Mouse (Mus musculus) forebrain, embryonic 16.5 days (tissue): Measurements from ENCODE around the gene Upk3bl. TPM values are rescaled to one million over a fixed set of nuclear protein-coding genes. Genes with fewer than 3 reads are reported as not detected.

Experiments
- ATAC-seq: fragments of 200-750 bp; cut with Nextera tagmentation; 2 replicates; pipeline ENCODE4 v1.8.0; 2017; ENCODE audit warnings: mild to moderate bottlenecking, moderate library complexity
- H3K27ac ChIP-seq: fragments of 300-500 bp; sonication (generic); 2 replicates; pipeline ENCODE4 v1.5.1; 2014; ENCODE audit warnings: low read length, control low read depth
- H3K27me3 ChIP-seq: fragments of 300-500 bp; sonication (generic); replicated peaks from 2 replicates; pipeline ENCODE4 v1.6.1; 2014; ENCODE audit warnings: low read length; ENCODE audit not compliant: control insufficient read depth, insufficient read depth
- H3K36me3 ChIP-seq: fragments of 300-500 bp; sonication (generic); 2 replicates; pipeline ENCODE4 v1.6.1; 2014; ENCODE audit not compliant: control insufficient read depth, insufficient read depth
- H3K4me1 ChIP-seq: fragments of 300-500 bp; sonication (generic); replicated peaks from 2 replicates; pipeline ENCODE4 v1.6.1; 2014; ENCODE audit warnings: low read length; ENCODE audit not compliant: control insufficient read depth, insufficient read depth
- H3K4me2 ChIP-seq: fragments of 300-500 bp; sonication (generic); 2 replicates; pipeline ENCODE4 v1.6.1; 2014; ENCODE audit warnings: mild to moderate bottlenecking, low read length, control low read depth
- H3K4me3 ChIP-seq: fragments of 300-500 bp; sonication (generic); replicated peaks from 2 replicates; pipeline ENCODE4 v1.5.1; 2014; ENCODE audit warnings: mild to moderate bottlenecking, low read length, control low read depth
- H3K9ac ChIP-seq: fragments of 300-500 bp; sonication (generic); replicated peaks from 2 replicates; pipeline ENCODE4 v1.6.1; 2014; ENCODE audit warnings: low read depth, low read length, control low read depth
- H3K9me3 ChIP-seq: fragments of 300-500 bp; sonication (generic); 2 replicates; pipeline ENCODE4 v1.6.1; 2016; ENCODE audit warnings: low read length; ENCODE audit not compliant: control insufficient read depth
- WGBS: fragments of 180-500 bp; shearing (Covaris S2); extraction: QIAGEN DNeasy Blood & Tissue Kit; methylation state at CpG from one replicate; pipeline ENCODE4 v1.1.7; 2014; 5-methylcytosine and 5-hydroxymethylcytosine counted together
- polyA plus RNA-seq: library from polyadenylated mRNA; unstranded; fragments of >200 nt; fragmentation: Nextera tagmentation; extraction: Ambion mirVana; gene quantifications from 2 replicates; pipeline ENCODE4 v1.2.1, GENCODE M21; 2015

Upk3bl gene
- polyA plus RNA-seq, 1 experiment from 2014 or later, result not detected

GRCm38 (mm10) chr5:136077001-136077550, 22.8 kb downstream of the Upk3bl start:
- H3K4me1 ChIP-seq, result peaks cover 9% of the 10 kb centered on the region
- WGBS, result 77% methylated on average over 9 of the region's 9 CpGs
- no peak overlapping the region for H3K4me3 ChIP-seq
- H3K36me3 ChIP-seq, result no peaks in the 10 kb centered on the region
- no peak overlapping the region for H3K27ac ChIP-seq
- ATAC-seq, result no peak
- no peaks in the 10 kb centered on the region for H3K27me3 ChIP-seq
- H3K9ac ChIP-seq, result no peak overlapping the region
- H3K9me3 ChIP-seq, result no peaks in the 10 kb centered on the region
- no peak overlapping the region for H3K4me2 ChIP-seq

DNA sequence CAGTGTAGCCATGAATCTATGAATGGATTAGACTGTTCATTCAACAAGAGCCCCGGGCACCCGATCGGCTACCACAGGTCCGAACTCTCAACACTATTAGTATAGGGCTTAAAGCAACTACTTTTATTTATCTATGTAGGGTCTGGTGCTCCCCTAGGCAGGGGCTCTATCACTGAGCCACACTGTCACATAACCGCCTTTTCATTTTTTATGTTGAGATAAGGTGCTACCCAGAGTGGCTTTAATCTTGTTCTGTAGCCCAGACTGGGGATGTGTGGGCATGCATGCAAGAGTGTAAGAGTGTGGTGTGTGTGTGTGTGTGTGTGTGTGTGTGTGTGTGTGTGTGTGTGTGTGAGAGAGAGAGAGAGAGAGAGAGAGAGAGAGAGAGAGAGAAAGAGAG, 23.8 kb downstream of the Upk3bl start:
- Histone ChIP-seq H3K4me3 (no peak overlapping the region), H3K27ac (no peak overlapping the region), H3K36me3 (no peaks in the 10 kb centered on the region), H3K9me3 (no peaks in the 10 kb centered on the region), H3K4me1 (peaks cover 9% of the 10 kb centered on the region), H3K27me3 (no peaks in the 10 kb centered on the region), H3K9ac (no peak overlapping the region), H3K4me2 (no peak overlapping the region)
- 96% methylated on average over 5 of the region's 5 CpGs for WGBS
- no peak for ATAC-seq

DNA sequence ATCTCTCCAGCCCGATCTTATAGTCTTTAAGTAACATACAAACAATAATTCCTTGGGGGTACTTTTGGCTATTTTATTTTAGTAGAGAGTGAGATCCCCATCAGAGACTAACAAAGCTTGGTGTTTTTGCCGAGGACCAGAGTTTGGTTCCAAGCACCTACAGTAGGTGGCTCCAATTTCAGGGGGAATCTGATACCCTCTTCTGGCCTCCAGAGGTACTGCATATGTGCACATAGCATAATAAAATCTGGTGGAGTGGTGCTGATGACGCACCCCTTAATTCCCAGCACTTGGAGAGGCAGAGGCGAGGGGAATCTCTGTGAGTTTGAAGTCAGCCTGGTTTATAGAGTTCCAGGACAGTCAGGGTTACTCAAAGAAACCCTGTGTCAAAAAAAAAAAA, 28.1 kb downstream of the Upk3bl start:
- H3K9me3 ChIP-seq, result no peaks in the 10 kb centered on the region
- H3K4me2 ChIP-seq, result no peak overlapping the region
- no peak overlapping the region for H3K9ac ChIP-seq
- H3K27me3 ChIP-seq, result peaks cover 5% of the 10 kb centered on the region; the same call in 1 of the 2 replicates
- H3K4me3 ChIP-seq, result no peak overlapping the region
- no peak overlapping the region for H3K27ac ChIP-seq
- no peak for ATAC-seq
- 81% methylated on average over 4 of the region's 4 CpGs for WGBS
- no peaks in the 10 kb centered on the region for H3K36me3 ChIP-seq
- peaks cover 19% of the 10 kb centered on the region for H3K4me1 ChIP-seq

- Histone ChIP-seq H3K4me3 (peak within 1 kb of the TSS; percentile 61), H3K27ac (no peak within 1 kb of the TSS), H3K9me3 (no peaks in the 10 kb centered on the region), H3K27me3 (peaks cover 5% of the 10 kb centered on the region; the same call in 1 of the 2 replicates), H3K36me3 (no peaks in the 10 kb centered on the region), H3K4me2 (peak within 1 kb of the TSS; percentile 89), H3K4me1 (peaks cover 19% of the 10 kb centered on the region), H3K9ac (peak within 1 kb of the TSS; percentile 64)
- 0% methylated on average over 23 of the region's 28 CpGs for WGBS
- ATAC-seq, result peak; percentile 99
These were observed 29.4 kb downstream of the Upk3bl start, which contains the start of gene Rasa4 for GRCm38 (mm10) chr5:136083669-136084107. Gene Rasa4, plus strand, starts transcription at chr5:136083916.

DNA sequence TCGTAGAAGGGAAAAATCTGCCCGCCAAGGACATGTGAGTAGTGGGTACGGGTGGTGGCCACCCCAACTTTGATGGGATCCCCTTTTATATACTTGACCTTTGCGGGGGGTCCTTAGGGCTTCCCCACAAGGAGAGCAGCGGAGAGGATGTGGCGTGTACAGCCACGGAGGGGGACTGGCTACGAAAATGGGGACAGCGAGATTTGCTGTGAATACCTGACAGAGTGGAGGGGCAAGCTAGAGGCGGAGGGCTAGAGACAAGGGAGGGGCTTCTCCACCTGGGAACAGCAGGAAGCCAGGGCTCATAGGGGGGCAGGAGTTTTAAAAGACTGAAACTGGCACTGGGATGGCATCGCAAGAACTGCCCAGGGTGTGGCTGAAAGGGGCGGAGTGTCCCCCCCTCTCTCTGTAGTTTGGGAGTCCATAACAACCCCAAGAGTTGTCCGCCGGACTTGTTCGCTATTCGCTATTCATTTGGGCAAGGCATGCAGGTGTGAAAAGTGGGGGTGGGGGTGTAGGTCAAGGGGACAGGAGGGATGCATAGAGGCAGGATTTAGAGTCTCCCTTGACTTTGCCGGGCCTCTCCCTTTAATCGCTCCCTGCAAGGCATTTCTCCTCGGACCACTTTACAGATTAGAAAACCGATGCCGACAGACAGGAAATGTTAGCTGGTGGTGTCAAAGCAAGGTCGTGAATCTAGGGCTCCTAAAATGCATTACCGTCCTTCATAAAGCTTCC, 30.0 kb downstream of the Upk3bl start:
- Histone ChIP-seq H3K9me3 (no peaks in the 10 kb centered on the region), H3K27ac (no peak overlapping the region), H3K9ac (peak overlapping the region; percentile 64), H3K4me2 (peak overlapping the region; percentile 89), H3K4me3 (peak overlapping the region; percentile 61), H3K27me3 (peaks cover 5% of the 10 kb centered on the region; the same call in 1 of the 2 replicates), H3K4me1 (peaks cover 19% of the 10 kb centered on the region), H3K36me3 (no peaks in the 10 kb centered on the region)
- peak; percentile 29 for ATAC-seq
- WGBS, result 2% methylated on average over 23 of the region's 23 CpGs

- ATAC-seq, result no peak
- no peaks in the 10 kb centered on the region for H3K36me3 ChIP-seq
- peaks cover 5% of the 10 kb centered on the region; the same call in 1 of the 2 replicates for H3K27me3 ChIP-seq
- WGBS, result 9% methylated on average over 21 of the region's 21 CpGs
- peaks cover 19% of the 10 kb centered on the region for H3K4me1 ChIP-seq
- peak overlapping the region; percentile 61 for H3K4me3 ChIP-seq
- H3K9me3 ChIP-seq, result no peaks in the 10 kb centered on the region
- peak overlapping the region; percentile 89 for H3K4me2 ChIP-seq
- H3K27ac ChIP-seq, result no peak overlapping the region
- H3K9ac ChIP-seq, result no peak overlapping the region
These were observed 30.8 kb downstream of the Upk3bl start for GRCm38 (mm10) chr5:136084891-136085651.

DNA sequence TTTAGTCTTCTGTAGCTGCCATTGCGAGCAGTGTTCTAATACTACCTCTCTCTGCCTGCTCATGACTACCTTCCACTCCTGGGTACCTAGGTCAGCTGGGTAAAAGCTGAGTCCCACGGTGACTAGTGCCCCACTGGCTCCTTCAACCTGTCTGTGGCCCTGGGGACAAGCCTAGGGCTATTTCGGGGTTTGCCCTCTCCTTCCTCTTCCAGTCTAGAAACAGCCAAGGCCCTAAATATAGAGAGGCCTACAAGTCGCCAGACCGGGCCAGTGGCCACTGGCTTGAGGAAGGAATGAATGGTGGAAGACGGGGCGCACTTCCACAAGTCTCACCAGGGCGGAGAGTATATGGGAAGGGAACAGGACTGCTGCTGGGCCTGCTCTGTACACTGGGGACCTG, 32.0 kb downstream of the Upk3bl start:
- ATAC-seq, result no peak
- H3K4me2 ChIP-seq, result no peak overlapping the region
- H3K9me3 ChIP-seq, result no peaks in the 10 kb centered on the region
- peaks cover 5% of the 10 kb centered on the region; the same call in 1 of the 2 replicates for H3K27me3 ChIP-seq
- H3K4me3 ChIP-seq, result no peak overlapping the region
- H3K9ac ChIP-seq, result no peak overlapping the region
- H3K36me3 ChIP-seq, result no peaks in the 10 kb centered on the region
- H3K4me1 ChIP-seq, result peaks cover 19% of the 10 kb centered on the region
- H3K27ac ChIP-seq, result no peak overlapping the region
- WGBS, result 92% methylated on average over 8 of the region's 8 CpGs

- H3K4me1 ChIP-seq, result peaks cover 16% of the 10 kb centered on the region
- WGBS, result 14% methylated on average over 14 of the region's 14 CpGs
These were observed 34.7 kb downstream of the Upk3bl start for GRCm38 (mm10) chr5:136088821-136089575.

More at GRCm38 (mm10) chr5:136088821-136089575, 34.7 kb downstream of the Upk3bl start:
- no peaks in the 10 kb centered on the region for H3K36me3 ChIP-seq
- no peak overlapping the region for H3K27ac ChIP-seq
- no peak for ATAC-seq
- H3K4me2 ChIP-seq, result no peak overlapping the region
- no peaks in the 10 kb centered on the region for H3K9me3 ChIP-seq
- no peak overlapping the region for H3K4me3 ChIP-seq
- H3K9ac ChIP-seq, result no peak overlapping the region
- H3K27me3 ChIP-seq, result peaks cover 5% of the 10 kb centered on the region; the same call in 1 of the 2 replicates
